Mouse (Mus musculus): ENCODE results near the gene Pom121.

Gene Pom121

DNA sequence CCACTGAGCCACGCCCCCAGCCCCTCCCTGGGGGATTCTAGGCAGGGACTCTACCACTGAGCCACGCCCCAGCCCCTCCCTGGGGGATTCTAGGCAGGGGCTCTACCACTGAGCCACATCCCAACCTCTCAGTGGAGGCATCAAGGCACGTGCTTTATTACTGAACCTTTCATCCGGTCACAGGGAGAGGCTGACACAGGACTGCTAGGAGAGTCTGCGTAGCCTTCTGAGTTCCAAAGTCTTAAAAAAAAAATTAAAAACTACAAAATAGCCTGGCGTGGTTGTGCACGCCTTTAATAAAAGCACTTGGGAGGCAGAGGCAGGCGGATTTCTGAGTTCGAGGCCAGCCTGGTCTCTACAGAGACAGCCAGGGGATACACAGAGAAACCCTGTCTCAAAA lies 25.1 kb downstream of the Pom121 start:
- peak in 1 of 2 experiments; percentile 19 for DNase-seq (ENCODE audit: low spot score in 2 of 2)

DNA sequence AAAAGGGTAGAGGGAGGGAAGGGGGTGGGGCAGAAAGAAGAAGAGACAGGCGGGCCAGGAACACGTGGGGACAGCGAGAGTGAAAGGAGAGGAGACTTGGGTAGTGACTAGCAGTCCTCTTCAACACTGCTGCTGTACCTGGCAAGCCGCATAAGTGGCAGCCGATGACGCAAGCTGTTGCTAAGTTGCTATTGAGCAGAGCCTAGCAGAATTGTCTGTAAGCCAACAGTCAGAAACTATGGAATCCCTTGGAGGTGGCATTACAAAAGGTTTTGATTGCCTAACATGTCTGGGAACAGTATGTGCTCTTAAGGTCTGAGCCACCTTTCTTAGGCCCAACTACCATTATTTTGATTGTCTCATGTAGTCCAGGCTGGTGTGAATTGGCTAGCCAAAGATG lies 26.0 kb downstream of the Pom121 start:
- DNase-seq (ENCODE audit: low spot score in 2 of 2), result no peak

DNA sequence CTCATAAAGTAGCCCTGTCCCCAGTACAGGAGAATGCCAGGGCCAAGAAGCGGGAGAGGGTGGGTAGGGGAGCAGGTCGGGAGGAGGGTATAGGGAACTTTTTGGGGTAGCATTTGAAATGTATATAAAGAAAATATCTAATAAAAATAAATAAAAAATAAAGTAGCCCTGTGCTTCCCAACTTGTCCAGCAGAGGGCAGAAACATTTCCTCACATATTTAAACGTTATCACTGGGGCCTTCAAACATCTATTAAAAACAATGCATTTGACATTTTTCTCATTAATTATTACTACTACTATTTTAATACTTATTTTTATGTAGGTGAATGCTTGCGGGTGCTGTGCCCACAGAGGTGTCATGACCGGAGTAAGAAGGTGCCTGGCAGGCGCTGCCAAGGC lies 26.5 kb downstream of the Pom121 start:
- peak in 1 of 2 experiments; percentile 24 for DNase-seq (ENCODE audit: low spot score in 2 of 2)

DNA sequence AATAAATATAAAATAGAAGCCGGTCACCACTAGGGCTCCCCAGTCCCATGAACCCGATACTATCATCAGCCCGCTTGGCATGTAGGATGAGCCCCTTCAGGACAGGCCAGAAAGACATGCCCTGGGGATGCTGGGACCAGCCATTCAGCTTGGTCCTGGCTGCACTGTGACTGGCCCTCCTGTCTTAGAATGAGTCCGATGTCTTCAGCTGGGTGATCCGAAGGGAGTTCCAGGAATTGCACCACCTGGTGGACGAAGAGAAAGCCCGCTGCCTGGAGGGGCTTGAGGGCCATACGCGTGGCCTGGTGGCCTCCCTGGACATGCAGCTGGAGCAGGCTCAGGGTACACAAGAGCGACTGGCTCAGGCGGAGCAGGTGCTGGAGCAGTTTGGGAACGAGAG lies 30.8 kb downstream of the Pom121 start:
- DNase-seq (ENCODE audit: low spot score in 2 of 2), result no peak

DNA sequence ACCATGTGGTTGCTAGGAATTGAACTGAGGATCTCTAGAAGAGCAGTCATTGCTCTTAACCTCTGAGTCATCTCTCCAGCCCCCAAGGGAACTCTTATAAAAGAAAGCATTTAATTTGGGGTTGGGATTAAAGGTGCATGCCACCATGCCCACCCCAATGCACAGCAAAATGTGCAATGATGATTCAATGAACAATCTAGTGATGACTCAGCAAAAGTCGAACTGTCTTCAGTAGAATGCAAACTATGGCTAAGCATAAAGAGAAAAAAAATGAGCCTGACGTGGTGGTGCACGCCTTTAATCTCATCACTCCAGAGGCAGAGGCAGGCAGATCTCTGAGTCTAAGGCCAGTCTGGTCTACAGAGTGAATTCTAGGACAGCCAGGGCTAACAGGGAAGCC lies 31.8 kb downstream of the Pom121 start:
- DNase-seq (ENCODE audit: low spot score in 2 of 2), result no peak

DNA sequence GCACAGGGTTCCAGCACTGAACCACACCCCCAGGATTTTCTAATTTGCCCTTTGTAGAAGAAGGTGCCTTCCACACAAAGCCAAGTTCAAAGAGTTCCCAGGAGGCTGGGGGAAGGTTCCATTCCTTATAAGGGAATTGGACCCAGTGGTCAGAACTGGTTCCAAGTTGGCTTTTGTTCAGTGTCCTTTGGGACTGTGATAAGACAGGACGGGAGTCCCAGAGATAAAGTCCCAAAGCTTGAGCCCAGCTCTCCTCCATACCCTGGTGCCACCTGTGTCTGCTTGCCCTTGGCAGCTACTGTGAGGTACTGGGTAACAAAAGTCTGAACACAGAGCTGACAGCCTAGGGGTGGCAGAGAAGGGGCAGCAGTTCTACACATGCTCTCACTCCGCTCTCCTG lies 34.6 kb downstream of the Pom121 start:
- no peak for DNase-seq (ENCODE audit: low spot score in 2 of 2)

DNA sequence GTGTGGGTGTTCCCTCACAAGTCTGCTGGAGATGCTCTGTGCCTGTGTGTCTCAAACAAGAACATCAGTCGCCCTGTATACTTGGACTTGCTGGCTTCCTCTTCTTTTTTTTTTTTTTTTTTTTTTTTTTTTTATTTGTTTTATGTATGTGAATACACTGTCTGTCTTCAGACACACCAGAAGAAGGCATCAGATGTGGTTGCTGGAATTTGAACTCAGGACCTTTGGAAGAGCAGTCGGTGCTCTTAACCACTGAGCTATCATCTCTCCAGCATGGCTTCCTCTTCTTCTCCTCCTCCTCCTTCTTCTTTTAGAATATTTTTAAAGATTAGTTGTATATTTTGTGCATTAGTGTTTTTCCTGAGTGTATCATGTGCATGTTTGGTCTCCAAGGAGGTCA lies 36.8 kb downstream of the Pom121 start:
- DNase-seq (ENCODE audit: low spot score in 2 of 2), result peak; percentile 18 to 27

DNA sequence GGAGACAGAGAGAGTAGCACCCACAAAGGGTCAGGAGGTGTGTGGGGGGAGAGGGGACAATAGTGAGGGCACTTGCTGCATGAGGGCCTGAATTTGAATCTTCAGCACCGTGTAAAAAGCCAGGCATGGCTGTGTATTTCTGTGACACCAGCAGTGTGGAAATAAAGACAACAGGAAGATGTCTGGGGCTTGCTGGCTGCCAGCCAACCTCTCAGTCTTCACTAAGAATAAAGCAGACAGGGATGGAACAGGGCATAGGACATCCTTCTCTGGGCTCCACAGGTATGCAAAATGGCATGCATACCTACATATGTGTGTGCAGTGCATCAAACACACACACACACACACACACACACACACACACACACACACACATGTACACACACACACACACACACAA lies 38.3 kb downstream of the Pom121 start:
- DNase-seq (ENCODE audit: low spot score in 2 of 2), result no peak

DNA sequence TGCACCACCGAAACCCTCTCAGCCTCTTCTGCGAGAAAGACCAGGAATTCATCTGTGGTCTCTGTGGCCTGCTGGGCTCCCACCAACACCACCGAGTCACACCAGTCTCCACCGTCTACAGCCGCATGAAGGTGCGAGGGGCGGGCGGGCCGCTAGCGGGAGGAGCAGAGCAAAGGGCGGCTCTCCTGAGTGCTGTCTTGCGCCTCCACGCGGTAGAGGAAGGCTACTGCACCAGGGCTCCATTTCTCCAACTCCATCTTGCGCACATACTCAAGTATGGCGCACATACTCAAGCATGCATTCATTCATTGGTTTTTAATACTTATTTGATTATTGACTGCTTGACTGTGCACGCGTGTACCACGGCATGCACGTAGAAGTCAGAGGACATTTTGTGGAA lies 40.8 kb downstream of the Pom121 start:
- no peak for DNase-seq (ENCODE audit: low spot score in 2 of 2)

DNA sequence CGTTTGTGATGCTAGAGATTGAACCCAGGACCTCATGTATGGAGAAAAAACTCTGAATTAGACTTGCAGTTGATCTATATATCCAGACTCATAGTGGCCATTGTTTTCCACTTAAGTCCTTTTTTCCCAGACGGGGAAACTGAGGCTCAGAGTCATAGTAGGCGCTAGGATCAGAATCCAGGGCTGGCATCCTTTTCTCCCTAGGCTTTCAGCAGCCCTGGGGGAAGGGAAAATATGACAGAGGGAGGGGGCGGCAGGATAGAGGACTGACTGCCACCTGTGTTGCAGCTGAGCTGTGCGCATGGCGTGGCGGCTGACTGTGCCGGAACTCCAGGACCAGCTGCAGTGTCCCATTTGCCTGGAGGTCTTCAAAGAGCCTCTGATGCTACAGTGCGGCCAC lies 41.4 kb downstream of the Pom121 start, which contains the start of gene Trim50:
Gene Trim50 (plus strand): TSS at position 301 of the 400 bp plus-strand sequence.
- no peak for DNase-seq (ENCODE audit: low spot score in 2 of 2)

DNA sequence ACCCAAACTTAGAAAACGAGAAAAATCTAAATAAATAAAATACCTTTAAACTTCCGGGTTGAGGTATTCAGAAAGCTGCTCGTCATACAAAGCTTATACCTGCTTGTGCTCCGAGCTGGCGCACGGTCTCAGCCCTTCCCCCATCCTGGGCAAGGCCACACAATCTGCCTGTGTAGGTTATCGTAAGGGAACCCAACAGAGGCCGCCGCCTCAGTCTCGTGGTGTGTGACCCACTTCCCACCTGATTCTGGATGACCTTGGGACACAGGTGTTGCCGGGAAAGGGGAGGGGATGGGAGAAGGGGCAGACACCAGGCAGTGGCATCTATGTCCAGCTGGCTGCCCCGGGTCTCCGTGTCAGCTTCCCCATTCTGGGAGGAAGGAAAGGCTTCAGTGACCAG lies 42.7 kb downstream of the Pom121 start:
- DNase-seq (ENCODE audit: low spot score in 2 of 2), result no peak

DNA sequence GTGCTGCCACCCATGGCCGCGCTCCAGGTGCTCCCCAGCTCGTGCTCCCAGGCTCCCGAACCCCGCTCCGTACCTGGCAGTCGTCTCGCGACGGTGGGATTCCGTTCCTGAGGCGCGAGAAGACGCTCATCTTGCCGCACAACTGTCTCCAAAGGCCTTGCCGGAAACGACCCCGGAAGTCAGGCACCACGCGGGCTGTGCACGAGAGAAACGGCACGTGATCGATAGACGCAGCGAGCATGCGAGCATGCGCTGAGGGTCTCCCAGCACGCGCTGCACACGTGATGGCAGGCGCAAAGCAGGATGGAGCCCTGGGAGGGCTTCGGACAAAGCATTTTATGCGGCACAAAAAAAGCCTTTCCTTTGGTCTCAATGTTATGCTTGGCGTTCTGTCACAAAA lies 44.5 kb downstream of the Pom121 start, which contains the start of gene Fkbp6:
Gene Fkbp6 (minus strand): TSS at position 183 of the 400 bp plus-strand sequence.
- no peak for DNase-seq (ENCODE audit: low spot score in 2 of 2)

DNA sequence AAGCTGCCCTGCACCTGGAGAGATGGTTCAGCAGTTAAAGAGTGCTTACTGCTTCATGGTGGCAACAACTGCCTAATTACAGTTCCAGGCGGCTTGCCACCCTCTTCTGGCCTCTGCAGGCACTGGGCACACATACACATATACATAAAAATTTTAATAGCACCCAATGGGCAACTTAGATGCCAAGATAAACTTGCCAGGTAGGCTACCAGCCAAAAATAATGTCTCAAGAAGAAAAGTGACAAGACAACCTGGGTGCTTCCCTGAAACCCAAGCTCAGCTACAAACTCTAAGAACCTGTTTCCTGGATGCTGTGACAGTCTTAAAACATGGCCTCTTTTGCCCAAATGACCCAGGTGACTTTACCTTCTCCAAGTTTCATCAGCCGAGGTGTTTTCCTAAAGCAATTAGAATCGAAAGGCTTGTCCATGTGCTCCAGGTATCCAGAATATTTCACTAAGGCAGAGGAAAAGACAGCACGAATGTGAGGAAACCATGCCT lies 46.8 kb downstream of the Pom121 start:
- no peak for DNase-seq (ENCODE audit: low spot score in 2 of 2)

DNA sequence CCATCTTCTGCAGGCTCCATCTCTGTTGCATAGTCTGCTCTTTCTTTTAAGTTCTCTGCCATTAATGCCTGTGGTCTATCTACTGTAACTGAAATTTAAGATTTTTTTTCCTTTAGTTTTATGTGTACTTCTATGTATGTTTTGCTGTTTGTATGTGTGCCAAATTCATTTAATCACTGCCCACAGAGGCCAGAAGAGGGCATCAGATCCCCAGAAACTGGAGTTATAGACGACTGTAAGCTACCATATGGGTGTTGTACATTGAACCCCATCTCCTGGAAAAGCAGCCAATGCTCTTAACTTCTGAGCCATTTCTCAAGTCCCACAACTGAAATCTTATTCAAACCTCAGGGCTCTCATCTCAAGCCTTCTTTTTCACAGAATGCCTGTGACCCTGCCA lies 47.9 kb downstream of the Pom121 start:
- DNase-seq (ENCODE audit: low spot score in 2 of 2), result no peak

DNA sequence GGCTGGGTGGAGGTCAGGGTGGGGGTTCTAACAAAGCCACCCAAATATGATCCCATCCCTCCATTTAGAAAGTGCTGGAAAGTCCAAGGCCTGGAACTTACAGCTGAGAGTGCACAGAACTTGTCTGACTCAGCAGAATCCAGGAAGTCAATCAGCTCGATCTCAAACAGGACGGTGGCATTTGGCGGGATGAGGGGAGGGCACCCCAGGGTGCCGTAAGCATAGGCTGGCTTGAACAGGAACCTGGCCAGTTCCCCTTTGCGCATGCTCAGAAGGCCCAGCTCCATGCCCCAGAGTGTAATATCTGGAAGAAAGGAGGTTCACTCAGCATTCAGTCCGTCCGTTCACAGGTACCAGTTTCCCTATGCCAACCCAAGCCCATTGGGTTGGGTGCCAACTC lies 48.4 kb downstream of the Pom121 start:
- no peak for DNase-seq (ENCODE audit: low spot score in 2 of 2)

DNA sequence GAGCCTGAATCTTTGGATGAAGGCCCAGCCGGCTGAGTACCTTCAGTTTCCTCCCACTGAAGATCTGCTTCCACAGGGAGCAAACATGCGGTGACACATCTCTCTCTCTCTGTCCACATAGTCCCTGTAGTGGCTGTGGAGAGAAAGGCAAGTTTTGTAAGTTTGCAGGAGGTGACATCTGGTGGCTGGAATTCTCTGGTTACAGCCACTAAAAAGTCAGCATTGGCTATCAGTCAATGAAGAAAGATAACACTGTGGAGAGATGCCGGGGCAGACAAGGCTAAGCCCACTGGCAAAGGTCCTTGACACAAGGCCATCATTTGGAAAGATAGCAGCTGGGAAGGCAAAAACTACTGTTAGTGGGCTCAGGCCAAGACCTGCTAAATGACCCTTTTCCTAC lies 56.8 kb downstream of the Pom121 start:
- no peak for DNase-seq (ENCODE audit: low spot score in 2 of 2)

DNA sequence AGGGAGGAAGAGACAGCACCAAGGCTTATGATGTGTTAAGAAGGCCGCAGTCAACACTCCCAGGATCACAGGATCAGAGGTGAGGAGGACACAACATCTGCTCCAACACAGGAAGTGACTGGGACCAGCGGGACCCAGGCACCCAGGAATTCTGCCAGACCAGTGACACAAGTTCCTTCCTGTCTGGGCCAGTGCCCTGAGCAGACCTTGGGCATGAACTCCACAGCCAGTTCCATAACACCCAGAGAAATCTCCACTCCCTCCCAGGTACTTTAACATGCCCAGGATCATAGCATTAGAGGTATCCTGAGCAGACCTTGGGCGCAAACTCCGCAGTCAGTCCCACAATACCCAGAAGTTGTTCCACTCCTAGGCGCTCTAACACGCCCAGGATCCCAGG lies 63.2 kb downstream of the Pom121 start:
- no peak for DNase-seq (ENCODE audit: low spot score in 2 of 2)

DNA sequence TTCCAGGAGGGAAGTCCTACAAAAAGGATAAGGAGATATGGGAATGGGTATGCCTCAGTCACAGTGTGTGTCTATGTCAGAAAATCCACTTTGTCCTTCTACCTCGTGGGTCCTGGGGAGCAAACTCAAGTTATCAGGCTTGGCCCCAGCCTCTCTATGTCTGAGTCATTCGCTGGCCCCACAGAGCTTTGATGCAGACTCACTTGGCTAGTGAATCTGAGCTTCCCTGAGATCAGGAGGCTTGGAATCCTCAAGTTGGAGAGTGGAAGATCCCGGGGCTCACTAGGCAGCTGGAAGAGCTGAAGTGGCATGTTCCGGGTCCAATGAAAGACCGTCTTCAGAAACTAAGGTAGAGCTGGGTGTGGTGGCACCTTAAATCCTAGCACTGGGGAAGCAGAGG lies 64.1 kb downstream of the Pom121 start:
- DNase-seq (ENCODE audit: low spot score in 2 of 2), result no peak

DNA sequence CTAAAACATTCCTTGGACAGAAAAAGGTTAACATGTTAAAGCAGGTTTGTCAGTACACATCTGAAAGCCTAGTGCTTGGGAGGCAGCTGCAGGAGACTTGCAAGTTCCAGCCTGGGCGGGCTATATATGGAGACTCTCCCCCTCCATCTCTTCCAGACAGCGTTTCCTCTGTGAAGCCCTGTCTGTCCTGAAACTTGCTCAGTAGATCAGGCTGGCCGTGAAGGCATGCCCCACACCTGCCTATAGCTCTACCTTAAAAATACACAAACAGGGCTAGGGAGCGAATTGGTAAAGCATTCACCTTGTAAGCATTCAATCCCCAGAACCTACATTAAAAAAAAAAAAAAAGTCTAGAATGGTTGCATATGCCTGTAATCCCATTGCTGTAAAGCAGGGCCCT lies 64.9 kb downstream of the Pom121 start:
- DNase-seq (ENCODE audit: low spot score in 2 of 2), result no peak
